14 mouse cellular contexts compared by ENCODE assay signal in the genomic region with DNA sequence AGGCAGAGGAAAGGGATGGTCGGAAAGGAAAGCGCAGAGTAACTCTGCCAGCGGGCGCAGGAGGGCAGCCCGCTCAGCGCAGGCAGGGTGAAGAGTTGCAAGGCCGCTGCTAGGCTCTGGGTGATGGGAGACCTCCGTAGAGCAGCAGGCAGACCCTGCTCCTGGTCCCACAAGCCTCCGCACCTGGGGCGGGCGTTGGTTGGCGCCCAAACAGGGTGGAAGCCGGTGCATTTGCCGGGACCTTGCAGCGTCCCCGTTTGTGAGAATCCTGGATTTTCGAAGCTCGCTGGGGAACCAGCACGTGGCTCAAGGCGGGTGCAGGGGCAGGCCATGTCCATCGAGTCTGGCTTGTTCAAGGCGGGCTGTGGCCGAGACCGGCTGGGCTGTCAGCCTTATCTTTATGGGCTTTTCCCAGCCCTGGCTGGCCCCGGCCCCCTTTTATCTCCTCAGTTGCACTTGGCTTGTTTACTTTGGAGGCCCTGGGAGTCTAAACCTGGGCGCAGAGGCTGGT. TPM values are rescaled to one million over a fixed set of nuclear protein-coding genes. Genes with fewer than 3 reads are reported as not detected.
DNase-seq lines count a peak whose midpoint lies in the region; ATAC-seq and TF ChIP-seq lines count a peak whose summit lies in the region.
"Had no signal": no experiment of that assay in that cellular context is flagged by ENCODE, and none has a peak within 500 bp of the region (broad histone marks: within the 10 kb centered on the region; RNA-seq: fewer than 3 reads in every experiment).

No protein-coding gene starts in this region.

- H3K4me1 ChIP-seq in hindbrain, embryonic 11.5 days (replicated peaks; ENCODE audit: control insufficient read depth, insufficient read depth, low read length), result peaks cover 7% of the 10 kb centered on the region
- H3K4me1 ChIP-seq in hindbrain, embryonic 14.5 days (replicated peaks; ENCODE audit: control insufficient read depth, insufficient read depth, low read length), result no peaks in the 10 kb centered on the region
- peaks cover 80% of the 10 kb centered on the region for H3K4me1 ChIP-seq in limb, embryonic 10.5 days
- H3K4me1 ChIP-seq in stomach, postnatal 0 days (replicated peaks; ENCODE audit: control insufficient read depth, insufficient read depth), result no peaks in the 10 kb centered on the region
- H3K4me1 ChIP-seq in forebrain, embryonic 16.5 days (replicated peaks; ENCODE audit: control insufficient read depth, insufficient read depth, low read length), result peaks cover 6% of the 10 kb centered on the region; the same call in 1 of the 2 replicates

- no peaks in the 10 kb centered on the region for H3K36me3 ChIP-seq in hindbrain, embryonic 11.5 days (ENCODE audit: control insufficient read depth, insufficient read depth, low read length)
- H3K36me3 ChIP-seq in hindbrain, embryonic 14.5 days (replicated peaks; ENCODE audit: control insufficient read depth, insufficient read depth), result no peaks in the 10 kb centered on the region
- peaks cover 18% of the 10 kb centered on the region; the same call in 1 of the 2 replicates for H3K36me3 ChIP-seq in limb, embryonic 10.5 days
- no peaks in the 10 kb centered on the region for H3K36me3 ChIP-seq in stomach, postnatal 0 days (ENCODE audit: control insufficient read depth, insufficient read depth, low read length)
- no peaks in the 10 kb centered on the region for H3K36me3 ChIP-seq in forebrain, embryonic 16.5 days (ENCODE audit: control insufficient read depth, insufficient read depth)
- H3K36me3 ChIP-seq: G1E had no signal

- peaks cover 81% of the 10 kb centered on the region for H3K27me3 ChIP-seq in hindbrain, embryonic 11.5 days (ENCODE audit: control insufficient read depth, insufficient read depth, low read length)
- peaks cover 96% of the 10 kb centered on the region for H3K27me3 ChIP-seq in hindbrain, embryonic 14.5 days (ENCODE audit: control insufficient read depth, insufficient read depth, low read length)
- peaks cover 92% of the 10 kb centered on the region for H3K27me3 ChIP-seq in limb, embryonic 10.5 days (ENCODE audit: low read depth, poor library complexity, severe bottlenecking)
- peaks cover 53% of the 10 kb centered on the region for H3K27me3 ChIP-seq in stomach, postnatal 0 days (ENCODE audit: control insufficient read depth, insufficient read depth, low read length)
- H3K27me3 ChIP-seq in forebrain, embryonic 16.5 days (replicated peaks; ENCODE audit: control insufficient read depth, insufficient read depth, low read length), result peaks cover 79% of the 10 kb centered on the region

- no peak overlapping the region for H3K4me3 ChIP-seq in hindbrain, embryonic 11.5 days (ENCODE audit: low read depth, low read length)
- no peak overlapping the region for H3K4me3 ChIP-seq in hindbrain, embryonic 14.5 days (replicated peaks; ENCODE audit: low read length)
- H3K4me3 ChIP-seq in limb, embryonic 10.5 days, result peak overlapping the region; percentile 63
- 0 out of 2 replicates have a peak overlapping the region, but pooled peaks have one; percentile 4 for H3K4me3 ChIP-seq in stomach, postnatal 0 days (ENCODE audit: low read depth, low read length)
- no peak overlapping the region for H3K4me3 ChIP-seq in layer of hippocampus, adult 2 months
- H3K4me3 ChIP-seq in forebrain, embryonic 16.5 days (replicated peaks; ENCODE audit: low read length), result no peak overlapping the region
- H3K4me3 ChIP-seq: erythroblast, embryonic 14.5 days had no signal

- WGBS in hindbrain, embryonic 11.5 days, result 1% methylated on average over 26 of the region's 26 CpGs
- WGBS in hindbrain, embryonic 14.5 days, result 1% methylated on average over 26 of the region's 26 CpGs
- 2% methylated on average over 26 of the region's 26 CpGs for WGBS in limb, embryonic 10.5 days
- WGBS in stomach, postnatal 0 days, result 16% methylated on average over 26 of the region's 26 CpGs
- 2% methylated on average over 26 of the region's 26 CpGs for WGBS in forebrain, embryonic 16.5 days

- H3K9me3 ChIP-seq in hindbrain, embryonic 11.5 days (ENCODE audit: control insufficient read depth, low read length), result no peaks in the 10 kb centered on the region
- no peaks in the 10 kb centered on the region for H3K9me3 ChIP-seq in hindbrain, embryonic 14.5 days (ENCODE audit: control insufficient read depth, low read length)
- no peaks in the 10 kb centered on the region for H3K9me3 ChIP-seq in limb, embryonic 10.5 days (replicated peaks)
- H3K9me3 ChIP-seq in stomach, postnatal 0 days (ENCODE audit: control insufficient read depth, low read length), result no peaks in the 10 kb centered on the region
- H3K9me3 ChIP-seq in forebrain, embryonic 16.5 days (ENCODE audit: control insufficient read depth, low read length), result no peaks in the 10 kb centered on the region
- H3K9me3 ChIP-seq: G1E had no signal

- H3K27ac ChIP-seq in hindbrain, embryonic 11.5 days (ENCODE audit: low read depth, low read length), result no peak overlapping the region
- H3K27ac ChIP-seq in hindbrain, embryonic 14.5 days, result no peak overlapping the region
- H3K27ac ChIP-seq in limb, embryonic 10.5 days, result peak overlapping the region; percentile 97
- H3K27ac ChIP-seq in stomach, postnatal 0 days (replicated peaks), result no peak overlapping the region
- H3K27ac ChIP-seq in layer of hippocampus, adult 2 months, result no peak overlapping the region
- H3K27ac ChIP-seq in forebrain, embryonic 16.5 days (ENCODE audit: low read length), result no peak overlapping the region

- DNase-seq in hindbrain, embryonic 11.5 days (ENCODE audit: low spot score), result peak; percentile 69
- no peak for DNase-seq in hindbrain, embryonic 14.5 days (ENCODE audit: low spot score)
- peak; percentile 13 for DNase-seq in testis, postnatal 14 days (ENCODE audit: low spot score)
- DNase-seq in testis, postnatal 10 days (ENCODE audit: low spot score), result no peak
- peak; percentile 75 for DNase-seq in limb, embryonic 10.5 days (ENCODE audit: low spot score)
- DNase-seq in stomach, postnatal 0 days (ENCODE audit: low spot score), result no peak
- no peak for DNase-seq in layer of hippocampus, adult 2 months (ENCODE audit: low spot score in 2 of 2)
- DNase-seq: adrenal gland, postnatal 14 days; thymus, adult 18-20 months had no signal

- no peak for TF ChIP-seq EP300 in stomach, postnatal 0 days (optimal IDR thresholded peaks at IDR 0.05)

- H3K9ac ChIP-seq in hindbrain, embryonic 11.5 days (ENCODE audit: low read depth, low read length), result no peak overlapping the region
- H3K9ac ChIP-seq in hindbrain, embryonic 14.5 days, result no peak overlapping the region
- H3K9ac ChIP-seq in stomach, postnatal 0 days (ENCODE audit: low read length), result no peak overlapping the region
- no peak overlapping the region for H3K9ac ChIP-seq in forebrain, embryonic 16.5 days (replicated peaks; ENCODE audit: low read depth, low read length)

- H3K4me2 ChIP-seq in hindbrain, embryonic 11.5 days (replicated peaks; ENCODE audit: low read depth, low read length), result no peak overlapping the region
- no peak overlapping the region for H3K4me2 ChIP-seq in hindbrain, embryonic 14.5 days (replicated peaks)
- no peak overlapping the region for H3K4me2 ChIP-seq in stomach, postnatal 0 days (replicated peaks; ENCODE audit: low read depth)
- H3K4me2 ChIP-seq in forebrain, embryonic 16.5 days (ENCODE audit: low read length), result no peak overlapping the region

- no peak for ATAC-seq in hindbrain, embryonic 11.5 days (ENCODE audit: low FRiP score)
- ATAC-seq in hindbrain, embryonic 14.5 days (ENCODE audit: low FRiP score), result no peak
- no peak; the same call in 1 of the 2 replicates for ATAC-seq in stomach, postnatal 0 days (ENCODE audit: low FRiP score, low TSS enrichment)
- ATAC-seq in forebrain, embryonic 16.5 days, result no peak

- no peak for TF ChIP-seq CTCF in stomach, postnatal 0 days (IDR thresholded peaks at IDR 0.05; ENCODE audit: low read depth)
- no peak for TF ChIP-seq CTCF in layer of hippocampus, adult 2 months (conservative IDR thresholded peaks at IDR 0.05)

RNA-seq across cellular contexts. Expression of a gene that starts 2.3 kb away (rescaled TPM):
- 0.08 and 0.13 TPM in 2 replicates for polyA plus RNA-seq in hindbrain, embryonic 11.5 days (2014; fragmentation: Nextera tagmentation; extraction: Ambion mirVana)
- 0.23 and 0.25 TPM in 2 replicates for polyA plus RNA-seq in hindbrain, embryonic 14.5 days (2014; fragmentation: Nextera tagmentation; extraction: Ambion mirVana)
- 23.5 and 49.0 TPM in 2 replicates for polyA plus RNA-seq in limb, embryonic 10.5 days (2016; fragmentation: Nextera tagmentation; extraction: Ambion mirVana)
- polyA plus RNA-seq in stomach, postnatal 0 days (2015; fragmentation: Nextera tagmentation; extraction: Ambion mirVana), result 0.04 and 0.05 TPM in 2 replicates
- under 1 TPM; 0.13 to 0.22 TPM for total RNA-seq in layer of hippocampus, adult 2 months (2021)
- polyA plus RNA-seq in forebrain, embryonic 16.5 days (2015; fragmentation: Nextera tagmentation; extraction: Ambion mirVana), result 0.23 and 0.26 TPM in 2 replicates
- total RNA-seq: adrenal gland, postnatal 14 days; G1E; liver, adult 2 months had no signal
- polyA plus RNA-seq: erythroblast, embryonic 14.5 days; G1E had no signal

RNA-seq across cellular contexts. Expression of a gene that starts 38.4 kb away (rescaled TPM):
- polyA plus RNA-seq in hindbrain, embryonic 11.5 days (2014; fragmentation: Nextera tagmentation; extraction: Ambion mirVana), result not detected in 2 replicates
- not detected in 2 replicates for polyA plus RNA-seq in hindbrain, embryonic 14.5 days (2014; fragmentation: Nextera tagmentation; extraction: Ambion mirVana)
- not detected in 2 replicates for polyA plus RNA-seq in limb, embryonic 10.5 days (2016; fragmentation: Nextera tagmentation; extraction: Ambion mirVana)
- polyA plus RNA-seq in stomach, postnatal 0 days (2015; fragmentation: Nextera tagmentation; extraction: Ambion mirVana), result 0.18 TPM in 1 of 2 replicates, not detected in the other
- not detected for total RNA-seq in layer of hippocampus, adult 2 months (2021)
- polyA plus RNA-seq in forebrain, embryonic 16.5 days (2015; fragmentation: Nextera tagmentation; extraction: Ambion mirVana), result not detected in 2 replicates
- total RNA-seq: adrenal gland, postnatal 14 days; G1E; hematopoietic stem cell, adult 5-6 weeks; liver, adult 2 months had no signal
- polyA plus RNA-seq: erythroblast, embryonic 14.5 days; G1E; liver, adult 2 months had no signal

RNA-seq across cellular contexts. Expression of a gene that starts 56.2 kb away (rescaled TPM):
- 2.3 and 3.7 TPM in 2 replicates for polyA plus RNA-seq in hindbrain, embryonic 11.5 days (2014; fragmentation: Nextera tagmentation; extraction: Ambion mirVana)
- 2.3 and 2.8 TPM in 2 replicates for polyA plus RNA-seq in hindbrain, embryonic 14.5 days (2014; fragmentation: Nextera tagmentation; extraction: Ambion mirVana)
- 4.0 and 5.3 TPM in 2 replicates for polyA plus RNA-seq in limb, embryonic 10.5 days (2016; fragmentation: Nextera tagmentation; extraction: Ambion mirVana)
- polyA plus RNA-seq in stomach, postnatal 0 days (2015; fragmentation: Nextera tagmentation; extraction: Ambion mirVana), result 5.2 and 6.9 TPM in 2 replicates
- 1 to 10 TPM; 1.5 to 1.6 TPM for total RNA-seq in layer of hippocampus, adult 2 months (2021)
- 0.47 and 0.68 TPM in 2 replicates for polyA plus RNA-seq in forebrain, embryonic 16.5 days (2015; fragmentation: Nextera tagmentation; extraction: Ambion mirVana)

Comparison
In these comparisons a context has a peak if more than half of its experiments do, and no peak if none do; other contexts are left out.
1. DNase-seq: peak in hindbrain, embryonic 11.5 days (single experiment), testis, postnatal 14 days (single experiment) and limb, embryonic 10.5 days (single experiment); none in hindbrain, embryonic 14.5 days (single experiment), testis, postnatal 10 days (single experiment), stomach, postnatal 0 days (single experiment) and layer of hippocampus, adult 2 months (0 of 2).
2. H3K4me3 ChIP-seq: peak in limb, embryonic 10.5 days (single experiment) and stomach, postnatal 0 days (single experiment); none in hindbrain, embryonic 11.5 days (single experiment), hindbrain, embryonic 14.5 days (single experiment), layer of hippocampus, adult 2 months (single experiment) and forebrain, embryonic 16.5 days (single experiment).
3. RNA of a gene that starts 2.3 kb away (polyA plus RNA-seq): 23.5 to 49.0 TPM in limb, embryonic 10.5 days; 0.23 to 0.26 TPM in forebrain, embryonic 16.5 days, 0.23 to 0.25 TPM in hindbrain, embryonic 14.5 days, 0.08 to 0.13 TPM in hindbrain, embryonic 11.5 days and 0.04 to 0.05 TPM in stomach, postnatal 0 days; every median in the first group is over 10 times any median in the second.